Mouse (Mus musculus) c-Kit-negative CD71-positive TER-119-positive erythroid progenitor cells, embryonic 14.5 days (primary cell): Measurements from ENCODE around the gene Ccr8.
A peak's percentile ranks its signal among the peaks of the same experiment; 100 is the strongest.
"Not testable (repeated sequence)": the region's sequence is repeated elsewhere in the genome, so short reads cannot be mapped to it uniquely, and the experiment has no call there.

Experiments used
- DNase-seq: peaks from one replicate; pipeline ENCODE4 v3.0.0-alpha.2; 2013; ENCODE audit warnings: low read depth, low spot score

The Ccr8 gene

DNA sequence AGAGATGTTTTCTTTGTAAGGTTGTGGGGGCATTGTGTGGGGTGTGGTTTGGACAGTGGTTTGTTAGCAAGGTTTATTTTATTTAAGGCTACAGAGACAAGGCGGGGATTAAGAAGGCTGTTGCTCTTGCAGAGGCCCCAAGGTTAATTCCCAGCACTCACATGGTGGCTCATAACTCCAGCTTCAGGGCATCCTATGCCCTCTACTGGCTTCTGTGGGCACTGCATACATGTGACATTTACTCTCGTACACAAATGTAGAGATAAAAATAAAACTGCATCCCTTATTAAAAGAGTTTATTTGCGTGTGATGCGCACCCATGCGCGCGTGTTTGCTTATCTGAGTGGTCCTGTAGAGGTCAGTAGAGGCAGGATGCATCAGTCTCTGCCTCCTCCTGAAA lies 2.8 kb upstream of the Ccr8 start:
- no peak for DNase-seq

GRCm38 (mm10) chr9:120091086-120091485 lies 828 bp upstream of the Ccr8 start:
- no peak for DNase-seq

- DNase-seq: no peak
These were observed 1.8 kb downstream of the Ccr8 start for GRCm38 (mm10) chr9:120093701-120094100.

- DNase-seq: no peak
These were observed 4.0 kb downstream of the Ccr8 start for GRCm38 (mm10) chr9:120095886-120096285.

GRCm38 (mm10) chr9:120098682-120099081 lies 6.8 kb downstream of the Ccr8 start:
- no peak for DNase-seq

DNA sequence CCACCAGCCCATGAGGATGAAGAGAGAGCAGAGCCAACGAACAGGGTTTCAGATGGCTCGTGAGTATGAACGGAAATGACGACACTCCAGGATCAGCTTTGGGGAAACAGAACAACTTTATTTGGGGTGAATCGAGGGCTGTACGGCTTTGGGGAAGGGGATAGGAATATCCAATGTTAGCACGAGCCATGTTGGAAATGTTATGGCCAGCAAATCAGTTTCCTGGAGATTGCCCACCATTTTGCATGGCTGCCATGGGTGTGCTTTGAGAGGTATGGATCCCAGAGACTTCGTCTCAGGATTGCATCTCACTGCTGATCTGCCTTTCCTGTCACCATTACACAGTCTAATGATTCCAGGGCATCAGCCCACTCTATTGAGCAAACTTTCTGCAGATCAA lies 7.4 kb downstream of the Ccr8 start:
- no peak for DNase-seq

DNA sequence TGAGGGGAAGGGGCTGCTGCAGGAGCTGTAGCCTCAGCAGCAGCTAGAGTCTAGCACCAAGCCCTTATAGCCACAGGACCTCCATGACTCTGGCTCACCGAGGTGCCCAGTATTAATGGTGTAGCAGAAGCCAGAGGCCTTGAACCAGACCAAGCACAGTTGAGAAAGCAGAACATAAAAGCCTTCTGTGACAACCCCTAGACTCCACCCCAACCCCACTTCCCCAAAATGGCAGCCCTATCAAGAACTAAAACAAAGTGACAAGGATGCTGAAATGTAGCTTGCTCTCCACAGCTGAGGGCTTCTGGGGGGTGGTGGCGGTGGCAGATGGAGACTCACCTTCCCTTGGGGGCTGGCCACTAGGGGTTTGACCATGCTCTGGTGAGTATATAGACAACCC lies 9.3 kb downstream of the Ccr8 start:
- DNase-seq: no peak

- DNase-seq: not testable (repeated sequence)
These were observed 17.0 kb downstream of the Ccr8 start for GRCm38 (mm10) chr9:120108953-120109352.

- peak; percentile 95 for DNase-seq
These were observed 18.5 kb downstream of the Ccr8 start, which contains the start of gene Slc25a38 for GRCm38 (mm10) chr9:120110211-120111018. Gene Slc25a38 (plus strand): TSS chr9:120110374.

GRCm38 (mm10) chr9:120111156-120111945 lies 19.4 kb downstream of the Ccr8 start:
- DNase-seq: no peak

GRCm38 (mm10) chr9:120112472-120112871 lies 20.6 kb downstream of the Ccr8 start:
- peak; percentile 62 for DNase-seq

DNA sequence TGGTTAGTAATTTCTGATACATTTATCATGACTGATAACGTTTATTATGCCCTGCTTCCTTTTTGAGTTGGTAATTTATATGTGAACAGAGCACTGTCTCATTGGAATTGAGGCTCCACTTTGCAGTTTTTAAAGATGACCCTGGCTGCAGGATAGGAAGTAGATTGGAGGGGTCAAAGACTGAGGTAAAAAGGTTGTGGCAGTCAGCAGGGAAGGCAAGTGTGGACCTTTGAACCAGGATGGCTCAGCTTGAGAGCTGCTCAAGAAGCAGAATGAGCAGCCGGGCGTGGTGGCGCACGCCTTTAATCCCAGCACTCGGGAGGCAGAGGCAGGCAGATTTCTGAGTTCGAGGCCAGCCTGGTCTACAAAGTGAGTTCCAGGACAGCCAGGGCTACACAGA lies 21.5 kb downstream of the Ccr8 start:
- no peak for DNase-seq

GRCm38 (mm10) chr9:120114051-120114788 lies 22.3 kb downstream of the Ccr8 start:
- no peak for DNase-seq

DNA sequence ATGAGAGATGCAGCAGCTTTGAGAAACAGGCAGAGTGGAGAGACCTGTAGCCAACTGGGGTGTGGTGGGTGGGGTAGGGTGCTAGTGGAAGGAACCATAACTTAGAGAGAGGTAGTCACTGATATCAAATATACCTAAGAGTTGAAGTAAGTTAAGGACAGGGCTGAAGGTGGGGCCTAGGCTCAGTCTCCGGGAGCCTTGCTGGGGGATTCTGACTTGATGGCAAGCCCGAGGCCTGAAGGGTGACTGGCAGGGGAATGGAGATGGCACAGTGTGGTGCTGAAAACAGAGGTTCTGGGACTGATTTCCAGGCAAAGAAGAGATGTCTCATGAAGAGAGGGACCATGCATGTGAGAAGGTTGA lies 22.9 kb downstream of the Ccr8 start:
- peak; percentile 68 for DNase-seq

DNA sequence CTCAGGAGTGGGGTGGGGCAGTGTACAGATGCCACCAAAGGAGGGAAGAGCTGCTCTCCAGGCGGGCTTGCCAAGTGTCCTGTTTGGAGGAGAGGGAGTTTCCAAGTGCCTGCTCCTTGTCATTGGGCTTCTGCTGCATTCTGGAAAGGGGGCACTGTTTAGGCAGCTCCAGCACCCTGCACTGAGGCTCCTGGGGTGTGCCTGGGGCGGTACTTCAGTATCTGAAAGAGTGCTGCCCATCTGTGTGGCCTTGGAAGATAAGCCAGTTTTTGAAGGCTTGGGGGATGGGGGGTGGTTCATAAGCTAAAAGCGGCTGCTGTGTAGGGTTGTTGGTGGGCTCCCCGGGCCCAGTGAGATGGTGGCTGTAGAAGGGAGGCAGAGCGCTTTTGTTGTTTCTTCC lies 23.7 kb downstream of the Ccr8 start:
- DNase-seq: peak; percentile 83

GRCm38 (mm10) chr9:120116184-120116624 lies 24.3 kb downstream of the Ccr8 start:
- peak; percentile 72 for DNase-seq

DNA sequence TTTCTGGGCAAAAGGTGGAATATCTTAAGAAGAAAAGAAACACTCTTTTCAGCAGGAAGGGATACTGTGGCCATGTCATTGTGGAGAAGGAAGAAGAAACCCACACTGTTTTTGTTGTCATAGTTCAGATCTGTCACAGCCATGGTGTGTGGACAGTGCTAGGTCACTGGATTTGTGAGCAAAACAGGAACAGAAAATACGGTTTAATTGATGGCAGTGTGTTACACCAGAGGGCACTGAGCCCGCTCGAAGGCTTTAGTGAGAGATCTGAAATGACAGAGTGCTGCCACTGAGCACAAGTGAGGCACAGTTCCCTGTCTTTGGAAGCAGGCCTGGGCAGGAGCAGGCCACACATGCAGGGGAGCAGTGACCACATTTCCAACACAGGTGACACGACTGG lies 26.3 kb downstream of the Ccr8 start:
- no peak for DNase-seq

DNA sequence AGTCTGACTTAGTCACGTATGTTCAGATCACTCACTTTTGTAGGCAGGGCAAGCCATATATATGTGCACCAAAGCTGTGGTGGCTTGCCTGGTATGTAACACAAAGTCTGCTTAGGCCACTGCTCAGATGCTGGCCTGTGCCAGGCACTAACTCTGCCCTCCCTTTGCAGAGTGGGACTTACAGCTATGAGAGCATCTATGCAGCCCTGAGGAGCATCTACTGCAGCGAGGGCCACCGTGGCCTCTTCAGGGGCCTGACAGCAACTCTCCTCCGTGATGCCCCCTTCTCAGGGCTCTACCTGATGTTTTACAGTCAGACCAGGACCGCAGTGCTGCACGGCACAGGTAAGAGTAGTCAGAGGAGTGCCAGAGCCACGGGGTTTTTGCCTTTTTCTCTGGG lies 28.6 kb downstream of the Ccr8 start:
- no peak for DNase-seq

- DNase-seq: no peak
These were observed 35.0 kb downstream of the Ccr8 start for GRCm38 (mm10) chr9:120126868-120127267.

DNA sequence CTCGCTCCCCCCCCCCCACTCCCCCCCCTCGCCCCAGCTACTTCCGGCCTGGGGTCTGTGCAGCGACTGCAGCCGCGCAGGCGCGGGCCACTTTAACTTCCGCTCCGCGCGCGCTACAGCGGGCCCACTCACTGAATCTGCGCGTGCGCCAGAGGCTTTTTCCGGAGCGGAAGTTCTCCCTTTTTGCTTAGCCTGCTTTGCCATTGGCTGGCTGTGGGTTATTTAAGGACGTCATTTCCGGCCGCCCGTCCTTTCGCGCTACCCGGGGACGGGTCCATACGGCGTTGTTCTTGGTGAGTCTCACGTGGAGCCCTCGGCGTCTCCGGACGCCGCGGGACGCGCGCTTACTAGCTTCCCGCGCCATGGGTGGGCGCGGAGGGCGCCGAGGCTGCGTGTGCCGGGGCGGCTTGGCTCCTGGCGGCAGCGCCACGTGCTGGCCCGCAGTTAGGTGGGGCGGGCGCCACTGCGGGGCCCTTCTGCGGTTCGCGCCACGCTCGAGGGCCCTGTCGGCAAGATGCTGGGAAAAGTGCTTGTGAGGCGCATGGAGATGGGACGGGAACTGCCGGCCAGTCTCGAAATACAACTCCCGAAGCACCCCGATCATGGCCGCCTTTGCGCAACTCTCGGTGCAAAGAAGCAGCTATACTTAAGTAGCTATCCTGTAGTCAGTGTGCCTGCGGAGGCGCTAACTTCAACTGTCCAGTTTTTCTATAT lies 35.8 kb downstream of the Ccr8 start, which contains the start of gene Rpsa:
Gene Rpsa (plus strand): TSS at position 152 of the 714 bp plus-strand sequence.
- DNase-seq: peak; percentile 91

DNA sequence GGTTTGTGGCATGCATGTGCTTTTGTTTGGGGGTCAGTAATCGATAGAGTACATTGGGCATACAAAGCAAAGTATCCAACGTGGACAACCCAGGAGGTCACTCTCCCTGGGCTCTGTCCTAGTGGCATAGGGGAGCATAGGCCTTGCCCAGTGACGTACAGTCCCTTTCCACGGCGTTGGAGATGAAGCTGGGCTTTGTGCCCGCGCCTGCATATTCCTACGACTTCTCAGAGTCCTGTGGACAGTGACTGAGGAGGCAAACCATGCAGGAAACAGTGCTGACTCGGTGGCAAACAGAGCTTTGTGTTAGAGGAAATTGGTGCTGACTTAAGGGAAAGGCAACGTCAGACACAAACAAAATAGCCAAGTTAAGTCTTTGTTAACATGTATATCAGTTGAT lies 37.4 kb downstream of the Ccr8 start:
- no peak for DNase-seq
